Mouse (Mus musculus) forebrain, embryonic 13.5 days (tissue): ENCODE measurements at regions not wholly inside any gene's neighbourhood (a gene's known extent, or its start where the extent isn't known, plus 50 kb on each side); places are given as distances from the start of the nearest gene placed in this dataset.

Experiments
- ATAC-seq: fragments of 200-750 bp; cut with Nextera tagmentation; 2 replicates; pipeline ENCODE4 v1.8.0; 2017
- H3K27ac ChIP-seq: fragments of 300-500 bp; sonication (generic); 2 replicates; pipeline ENCODE4 v1.5.1; 2015; ENCODE audit warnings: inconsistent platforms, mild to moderate bottlenecking, moderate library complexity
- H3K27me3 ChIP-seq: fragments of 300-500 bp; sonication (generic); 2 replicates; pipeline ENCODE4 v1.6.1; 2015; ENCODE audit warnings: mild to moderate bottlenecking, inconsistent platforms
- H3K36me3 ChIP-seq: fragments of 300-500 bp; sonication (generic); 2 replicates; pipeline ENCODE4 v1.6.1; 2015; ENCODE audit warnings: mild to moderate bottlenecking, inconsistent platforms; ENCODE audit not compliant: poor library complexity, severe bottlenecking
- H3K4me1 ChIP-seq: fragments of 300-500 bp; sonication (generic); 2 replicates; pipeline ENCODE4 v1.6.1; 2015; ENCODE audit warnings: inconsistent platforms
- H3K4me2 ChIP-seq: fragments of 300-500 bp; sonication (generic); 2 replicates; pipeline ENCODE4 v1.6.1; 2015; ENCODE audit warnings: inconsistent platforms, mild to moderate bottlenecking, moderate library complexity
- H3K4me3 ChIP-seq: fragments of 300-500 bp; sonication (generic); 2 replicates; pipeline ENCODE4 v1.5.1; 2015; ENCODE audit warnings: mild to moderate bottlenecking, inconsistent platforms
- H3K9ac ChIP-seq: fragments of 300-500 bp; sonication (generic); 2 replicates; pipeline ENCODE4 v1.6.1; 2015; ENCODE audit warnings: mild to moderate bottlenecking, inconsistent platforms
- H3K9me3 ChIP-seq: fragments of 300-500 bp; sonication (generic); replicated peaks from 2 replicates; pipeline ENCODE4 v1.6.1; 2016; ENCODE audit warnings: inconsistent platforms
- WGBS: fragments of 180-500 bp; shearing (Covaris S2); methylation state at CpG from one replicate; pipeline ENCODE4 v1.1.7; 2015; 5-methylcytosine and 5-hydroxymethylcytosine counted together

GRCm38 (mm10) chr4:64123675-64124074, 76.9 kb upstream of the Tnc start:
- H3K27ac ChIP-seq = no peak overlapping the region
- no peak overlapping the region for H3K9ac ChIP-seq
- ATAC-seq = no peak
- no peak overlapping the region for H3K4me3 ChIP-seq
- H3K4me2 ChIP-seq = no peak overlapping the region
- H3K9me3 ChIP-seq = no peaks in the 10 kb centered on the region
- WGBS = 95% methylated on average over 2 of the region's 2 CpGs
- no peaks in the 10 kb centered on the region for H3K36me3 ChIP-seq
- H3K4me1 ChIP-seq = no peaks in the 10 kb centered on the region
- no peaks in the 10 kb centered on the region for H3K27me3 ChIP-seq

- Histone ChIP-seq H3K9ac (no peak overlapping the region), H3K36me3 (no peaks in the 10 kb centered on the region), H3K4me3 (no peak overlapping the region), H3K9me3 (no peaks in the 10 kb centered on the region), H3K4me1 (no peaks in the 10 kb centered on the region), H3K4me2 (no peak overlapping the region), H3K27ac (no peak overlapping the region), H3K27me3 (no peaks in the 10 kb centered on the region)
- ATAC-seq = no peak
- WGBS = 90% methylated on average over 4 of the region's 4 CpGs
Observed at GRCm38 (mm10) chr4:64098247-64098646, 51.4 kb upstream of the Tnc start.
